Mouse (Mus musculus): ENCODE measurements around the gene Chmp2b. TPM values are rescaled to one million over a fixed set of nuclear protein-coding genes. Genes with fewer than 3 reads are reported as not detected.

Chmp2b gene
- polyA plus RNA-seq, 1 experiment from 2014 or later: 57.2 TPM

DNA sequence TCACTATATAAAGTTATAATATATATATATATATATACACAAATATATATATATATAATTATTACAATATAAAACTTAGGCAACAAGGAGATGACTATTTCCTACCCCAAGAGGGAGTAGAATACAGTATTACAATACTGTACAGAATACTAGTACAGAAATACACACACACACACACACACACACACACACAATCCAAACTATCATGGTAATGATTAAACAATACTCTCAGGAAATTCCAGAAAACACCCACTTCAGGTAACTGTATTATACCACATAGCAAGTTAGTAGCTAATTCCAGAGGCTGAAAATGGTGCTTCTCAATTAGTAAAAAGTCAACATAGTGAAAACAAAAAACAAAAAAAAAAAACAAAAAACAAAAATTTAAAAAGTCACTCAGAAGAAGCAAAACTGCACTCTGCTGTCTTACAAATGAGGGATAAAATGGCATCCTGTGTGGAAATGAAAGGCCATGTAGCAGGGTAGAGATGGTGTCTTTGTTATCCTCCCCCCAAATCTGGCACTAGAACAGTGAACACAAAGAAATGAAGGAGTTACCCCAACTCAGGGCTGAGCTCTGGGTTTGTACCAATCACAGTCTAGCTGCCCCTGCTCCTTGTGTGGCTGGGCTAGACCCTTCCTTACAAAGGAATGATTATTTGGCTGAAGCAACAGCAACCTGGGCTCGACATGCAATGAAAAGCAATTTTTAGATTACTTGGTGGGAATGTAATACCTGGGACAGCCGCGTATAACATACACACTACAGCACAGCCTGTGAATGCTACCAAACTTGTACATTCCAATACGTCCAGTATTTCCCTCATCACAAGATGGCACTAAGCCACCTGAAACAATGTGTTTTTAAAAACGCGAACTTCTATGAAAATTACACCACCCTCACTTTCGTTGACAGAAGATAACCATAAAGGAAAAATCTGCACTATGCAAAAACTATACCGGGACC, 1.2 kb downstream of the Chmp2b start:
- Histone ChIP-seq H3K9me3 (no peaks in the 10 kb centered on the region), H3K27me3 (replicated peaks) (no peaks in the 10 kb centered on the region), H3K27ac (replicated peaks) (peak overlapping the region; percentile 59; the same call in 1 of the 2 replicates), H3K36me3 (peaks cover 7% of the 10 kb centered on the region), H3K4me1 (peaks cover 25% of the 10 kb centered on the region), H3K4me2 (peak overlapping the region; percentile 88), H3K4me3 (peak overlapping the region; percentile 99), H3K9ac (peak overlapping the region; percentile 97)
- ATAC-seq (ENCODE audit: extremely low read depth, insufficient number of reproducible peaks, low FRiP score, low TSS enrichment): no peak
- 10% methylated on average over 8 of the region's 8 CpGs for WGBS

DNA sequence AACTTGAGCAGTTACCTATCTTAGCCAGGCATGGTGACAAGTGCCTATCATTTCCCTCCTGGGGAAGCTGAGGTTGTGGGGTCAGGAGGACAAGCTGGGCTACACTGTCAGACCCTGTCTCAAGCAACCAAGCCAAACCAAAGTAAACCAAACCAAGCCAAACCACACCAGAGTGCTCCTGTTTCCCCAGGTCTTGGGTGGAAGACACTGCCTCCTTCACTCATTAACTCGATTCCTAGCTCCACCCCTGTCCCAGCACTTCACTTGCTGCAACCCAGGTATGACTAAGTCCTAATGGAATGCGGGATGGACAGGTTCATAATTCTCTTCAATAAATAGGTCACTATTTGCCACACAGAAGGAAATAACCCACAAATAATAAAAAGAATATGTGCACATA, 2.9 kb downstream of the Chmp2b start:
- no peak for ATAC-seq (ENCODE audit: extremely low read depth, insufficient number of reproducible peaks, low FRiP score, low TSS enrichment)
- no peak overlapping the region for H3K4me2 ChIP-seq
- peaks cover 7% of the 10 kb centered on the region for H3K36me3 ChIP-seq
- no peak overlapping the region for H3K27ac ChIP-seq (replicated peaks)
- H3K9ac ChIP-seq: no peak overlapping the region
- H3K27me3 ChIP-seq (replicated peaks): no peaks in the 10 kb centered on the region
- 70% methylated on average over 2 of the region's 2 CpGs for WGBS
- H3K9me3 ChIP-seq: no peaks in the 10 kb centered on the region
- no peak overlapping the region for H3K4me3 ChIP-seq
- H3K4me1 ChIP-seq: peaks cover 25% of the 10 kb centered on the region

DNA sequence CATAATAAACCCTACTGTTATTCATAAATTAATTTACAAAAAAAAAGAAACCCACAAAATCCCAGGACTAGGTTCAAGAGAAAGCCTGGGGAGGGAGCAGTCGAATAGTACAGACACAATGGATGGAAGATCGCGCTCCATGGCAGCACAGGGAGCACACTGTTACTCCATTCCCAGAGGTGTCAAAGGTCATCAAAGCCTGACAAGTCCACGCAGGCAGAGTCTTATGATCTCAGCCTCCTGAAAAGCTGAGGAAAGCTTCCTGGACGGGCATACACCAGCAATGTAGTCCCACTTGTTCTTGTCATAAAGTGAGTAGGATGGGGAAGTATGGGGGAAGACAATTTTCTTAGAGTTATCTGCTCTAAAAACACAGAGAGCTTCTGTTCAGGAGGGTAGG, 5.2 kb downstream of the Chmp2b start:
- Histone ChIP-seq H3K4me2 (no peak overlapping the region), H3K36me3 (peaks cover 7% of the 10 kb centered on the region), H3K9me3 (no peaks in the 10 kb centered on the region), H3K4me3 (no peak overlapping the region), H3K9ac (no peak overlapping the region), H3K27me3 (replicated peaks) (no peaks in the 10 kb centered on the region), H3K4me1 (peaks cover 21% of the 10 kb centered on the region), H3K27ac (replicated peaks) (no peak overlapping the region)
- no peak for ATAC-seq (ENCODE audit: extremely low read depth, insufficient number of reproducible peaks, low FRiP score, low TSS enrichment)
- WGBS: 67% methylated on average over 5 of the region's 5 CpGs

DNA sequence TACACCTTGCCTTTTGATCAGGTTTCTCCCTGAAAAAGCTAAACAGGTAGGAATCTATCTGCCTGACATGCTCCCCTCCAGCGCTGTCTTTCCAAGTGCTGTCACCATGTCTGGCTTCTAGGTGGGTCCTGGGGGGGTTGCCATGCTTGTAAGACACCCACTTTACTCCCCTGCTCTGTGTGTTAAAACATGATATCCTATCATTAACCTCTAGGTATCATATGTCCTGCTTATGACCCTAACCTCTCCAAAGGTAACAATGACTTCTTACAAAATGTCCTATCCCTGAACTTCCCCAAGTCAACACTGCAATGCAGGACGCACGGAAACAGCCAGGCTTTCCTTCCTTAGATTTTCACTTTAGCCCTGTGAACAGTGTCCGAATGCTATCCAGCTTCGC, 8.3 kb downstream of the Chmp2b start:
- 74% methylated on average over 5 of the region's 5 CpGs for WGBS
- H3K4me2 ChIP-seq: no peak overlapping the region
- H3K9me3 ChIP-seq: no peaks in the 10 kb centered on the region
- H3K27ac ChIP-seq (replicated peaks): no peak overlapping the region
- H3K27me3 ChIP-seq (replicated peaks): no peaks in the 10 kb centered on the region
- no peak for ATAC-seq (ENCODE audit: extremely low read depth, insufficient number of reproducible peaks, low FRiP score, low TSS enrichment)
- peaks cover 15% of the 10 kb centered on the region for H3K36me3 ChIP-seq
- H3K9ac ChIP-seq: no peak overlapping the region
- 0 out of 2 replicates have a peak, but pooled peaks cover under 1% of the 10 kb centered on the region for H3K4me1 ChIP-seq
- H3K4me3 ChIP-seq: no peak overlapping the region

DNA sequence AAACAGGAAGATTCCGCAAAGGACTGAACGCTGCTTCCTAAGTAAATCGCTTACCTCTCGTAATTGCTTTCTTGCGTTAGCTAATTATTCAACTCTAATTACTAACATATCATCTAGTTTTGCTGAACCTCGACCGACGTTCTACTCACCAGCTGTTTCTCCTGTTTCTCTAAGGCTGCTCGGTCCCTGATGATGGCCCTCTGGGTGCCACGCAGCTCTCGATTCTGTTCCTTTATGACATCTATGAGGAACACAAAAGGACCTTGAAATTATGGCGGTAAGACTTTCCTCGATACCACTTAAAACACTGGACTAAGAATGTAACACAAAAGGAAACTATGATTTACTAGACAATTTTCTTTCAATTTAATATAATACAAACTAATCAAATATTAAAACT, 11.7 kb downstream of the Chmp2b start:
- Histone ChIP-seq H3K27me3 (replicated peaks) (no peaks in the 10 kb centered on the region), H3K4me1 (no peaks in the 10 kb centered on the region), H3K36me3 (peaks cover 16% of the 10 kb centered on the region), H3K4me2 (no peak overlapping the region), H3K9me3 (no peaks in the 10 kb centered on the region), H3K27ac (replicated peaks) (no peak overlapping the region), H3K9ac (no peak overlapping the region), H3K4me3 (no peak overlapping the region)
- ATAC-seq (ENCODE audit: extremely low read depth, insufficient number of reproducible peaks, low FRiP score, low TSS enrichment): no peak
- 91% methylated on average over 13 of the region's 13 CpGs for WGBS

DNA sequence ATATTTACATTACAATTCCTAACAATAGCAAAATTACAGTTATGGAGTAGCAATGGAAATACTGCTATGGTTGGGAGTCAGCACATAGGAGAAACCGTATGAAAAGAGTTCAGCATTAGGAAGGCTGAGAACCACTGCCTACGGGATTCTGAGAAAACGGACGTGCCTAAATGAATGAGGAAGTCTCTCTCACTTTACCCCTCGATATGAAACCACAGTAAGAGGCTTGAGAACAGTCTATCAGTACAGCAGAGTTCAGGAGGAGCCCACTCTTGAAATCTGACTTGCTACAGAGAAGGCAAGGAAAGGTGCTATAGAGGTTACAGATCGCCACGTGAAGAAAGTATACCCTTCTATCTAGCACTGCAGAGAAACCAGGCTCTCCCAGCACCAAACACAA, 13.6 kb downstream of the Chmp2b start:
- Histone ChIP-seq H3K36me3 (peaks cover 33% of the 10 kb centered on the region), H3K4me1 (no peaks in the 10 kb centered on the region)
- 79% methylated on average over 7 of the region's 7 CpGs for WGBS

DNA sequence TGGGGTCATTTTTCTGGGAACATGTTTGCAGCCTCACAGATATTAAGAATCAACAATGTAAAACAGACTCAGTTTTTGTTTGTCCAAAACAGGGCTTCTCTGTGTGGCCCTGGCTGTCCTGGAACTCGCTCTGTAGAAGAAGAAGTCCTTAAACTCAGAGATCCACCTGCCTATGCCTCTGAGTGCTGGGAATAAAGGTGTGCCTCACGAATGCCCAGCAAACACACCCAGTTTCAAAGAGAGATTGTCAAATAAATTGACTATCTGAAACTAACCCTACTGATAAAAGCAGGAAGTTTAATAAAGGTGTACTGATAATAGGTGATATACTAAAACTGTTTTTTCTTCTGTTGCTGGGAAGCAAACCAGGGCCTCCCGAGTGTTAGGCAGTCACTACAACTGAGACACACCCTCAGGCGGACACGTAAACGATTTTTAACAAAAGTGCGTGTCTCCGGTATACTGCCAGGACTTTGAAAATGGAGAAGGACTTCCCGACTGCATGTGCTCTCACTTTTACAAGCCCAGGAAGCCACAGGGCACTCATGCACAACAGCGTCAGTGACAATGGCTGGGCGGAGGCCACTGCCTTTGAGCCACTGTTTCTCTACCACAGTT, 18.7 kb downstream of the Chmp2b start:
- no peaks in the 10 kb centered on the region for H3K9me3 ChIP-seq
- H3K27ac ChIP-seq (replicated peaks): no peak overlapping the region
- WGBS: 84% methylated on average over 11 of the region's 11 CpGs
- H3K9ac ChIP-seq: no peak overlapping the region
- no peak for ATAC-seq (ENCODE audit: extremely low read depth, insufficient number of reproducible peaks, low FRiP score, low TSS enrichment)
- no peak overlapping the region for H3K4me3 ChIP-seq
- no peaks in the 10 kb centered on the region for H3K4me1 ChIP-seq
- no peak overlapping the region for H3K4me2 ChIP-seq
- H3K27me3 ChIP-seq (replicated peaks): no peaks in the 10 kb centered on the region
- peaks cover 62% of the 10 kb centered on the region for H3K36me3 ChIP-seq

More for the DNA sequence above, 13.6 kb downstream of the Chmp2b start:
- H3K27me3 ChIP-seq (replicated peaks): no peaks in the 10 kb centered on the region
- H3K27ac ChIP-seq (replicated peaks): no peak overlapping the region
- H3K9me3 ChIP-seq: no peaks in the 10 kb centered on the region
- no peak for ATAC-seq (ENCODE audit: extremely low read depth, insufficient number of reproducible peaks, low FRiP score, low TSS enrichment)
- no peak overlapping the region for H3K9ac ChIP-seq
- H3K4me2 ChIP-seq: no peak overlapping the region
- no peak overlapping the region for H3K4me3 ChIP-seq

DNA sequence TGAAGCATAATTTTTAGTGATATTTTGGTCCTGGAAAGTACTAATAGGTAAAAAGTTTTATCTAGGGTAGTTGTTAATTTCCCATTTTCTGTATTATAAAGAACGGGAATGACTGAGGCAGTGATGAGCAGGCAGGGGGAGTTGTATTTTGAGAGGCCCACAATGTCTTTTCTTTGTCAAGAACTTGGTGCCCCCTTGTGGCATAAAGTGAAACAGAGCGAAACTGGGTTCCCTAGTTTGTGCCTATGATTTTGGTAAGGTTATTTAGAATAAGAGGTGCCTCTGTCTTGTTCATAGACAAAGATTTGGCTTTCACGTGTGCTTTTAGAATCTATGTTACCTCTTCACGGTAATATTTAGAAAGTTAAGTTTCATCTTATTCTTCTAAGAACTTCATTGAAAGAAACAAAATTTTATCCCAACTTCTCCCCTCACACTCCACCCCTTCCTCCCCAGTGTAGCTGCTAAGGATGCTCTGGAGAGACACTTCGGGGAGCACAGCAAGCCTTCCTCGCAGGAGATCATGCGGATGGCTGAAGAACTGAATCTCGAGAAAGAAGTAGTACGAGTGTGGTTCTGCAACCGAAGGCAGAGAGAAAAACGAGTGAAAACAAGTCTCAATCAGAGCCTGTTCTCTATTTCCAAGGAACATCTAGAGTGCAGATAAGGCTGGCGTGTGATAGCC, 29.1 kb downstream of the Chmp2b start:
- Histone ChIP-seq H3K9ac (0 out of 2 replicates have a peak overlapping the region, but pooled peaks have one; percentile 33), H3K27ac (replicated peaks) (no peak overlapping the region), H3K36me3 (peaks cover 3% of the 10 kb centered on the region; the same call in 1 of the 2 replicates), H3K4me1 (peaks cover 3% of the 10 kb centered on the region; the same call in 1 of the 2 replicates), H3K4me3 (0 out of 2 replicates have a peak overlapping the region, but pooled peaks have one; percentile 0), H3K9me3 (no peaks in the 10 kb centered on the region), H3K4me2 (peak overlapping the region; percentile 29), H3K27me3 (replicated peaks) (no peaks in the 10 kb centered on the region)
- 26% methylated on average over 12 of the region's 12 CpGs for WGBS
- no peak for ATAC-seq (ENCODE audit: extremely low read depth, insufficient number of reproducible peaks, low FRiP score, low TSS enrichment)

DNA sequence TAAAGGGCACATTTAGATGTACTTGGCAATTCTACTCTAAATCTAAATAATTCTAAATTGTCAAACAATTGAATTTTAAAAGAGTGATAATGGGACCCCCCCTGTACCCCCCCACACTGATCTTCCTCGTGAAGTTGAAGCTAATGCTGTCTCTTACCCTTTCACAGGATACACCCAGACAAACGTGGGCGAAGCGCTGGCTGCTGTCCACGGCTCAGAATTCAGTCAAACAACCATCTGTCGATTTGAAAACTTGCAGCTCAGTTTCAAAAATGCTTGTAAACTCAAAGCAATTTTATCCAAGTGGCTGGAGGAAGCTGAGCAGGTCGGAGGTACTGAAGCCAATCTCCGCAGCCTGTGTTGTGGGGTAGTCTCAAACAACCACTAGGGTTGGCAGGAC, 30.9 kb downstream of the Chmp2b start:
- no peak overlapping the region for H3K9ac ChIP-seq
- no peaks in the 10 kb centered on the region for H3K36me3 ChIP-seq
- H3K27me3 ChIP-seq (replicated peaks): no peaks in the 10 kb centered on the region
- WGBS: 56% methylated on average over 8 of the region's 8 CpGs
- H3K4me2 ChIP-seq: no peak overlapping the region
- ATAC-seq (ENCODE audit: extremely low read depth, insufficient number of reproducible peaks, low FRiP score, low TSS enrichment): no peak
- no peak overlapping the region for H3K4me3 ChIP-seq
- no peaks in the 10 kb centered on the region for H3K9me3 ChIP-seq
- no peak overlapping the region for H3K27ac ChIP-seq (replicated peaks)
- H3K4me1 ChIP-seq: peaks cover 3% of the 10 kb centered on the region; the same call in 1 of the 2 replicates

DNA sequence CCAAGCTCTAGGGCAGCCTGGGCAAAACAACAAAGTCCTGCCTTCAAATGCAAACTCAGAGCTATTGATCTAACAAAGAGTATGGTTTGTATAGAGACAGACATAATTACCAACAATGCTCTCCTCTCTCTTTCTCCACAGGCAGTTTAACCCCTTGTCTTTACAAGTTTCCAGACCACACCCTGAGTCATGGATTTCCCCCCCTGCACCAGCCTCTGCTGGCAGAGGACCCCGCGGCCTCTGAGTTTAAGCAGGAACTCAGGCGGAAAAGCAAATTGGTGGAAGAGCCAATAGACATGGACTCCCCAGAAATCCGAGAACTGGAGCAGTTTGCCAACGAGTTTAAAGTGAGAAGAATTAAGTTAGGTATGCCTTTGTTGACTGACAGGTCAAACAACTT, 32.9 kb downstream of the Chmp2b start:
- Histone ChIP-seq H3K27me3 (replicated peaks) (no peaks in the 10 kb centered on the region), H3K4me1 (peaks cover 3% of the 10 kb centered on the region; the same call in 1 of the 2 replicates), H3K9ac (no peak overlapping the region), H3K27ac (replicated peaks) (no peak overlapping the region), H3K36me3 (no peaks in the 10 kb centered on the region), H3K4me3 (no peak overlapping the region), H3K9me3 (no peaks in the 10 kb centered on the region), H3K4me2 (no peak overlapping the region)
- 35% methylated on average over 5 of the region's 5 CpGs for WGBS
- ATAC-seq (ENCODE audit: extremely low read depth, insufficient number of reproducible peaks, low FRiP score, low TSS enrichment): no peak

DNA sequence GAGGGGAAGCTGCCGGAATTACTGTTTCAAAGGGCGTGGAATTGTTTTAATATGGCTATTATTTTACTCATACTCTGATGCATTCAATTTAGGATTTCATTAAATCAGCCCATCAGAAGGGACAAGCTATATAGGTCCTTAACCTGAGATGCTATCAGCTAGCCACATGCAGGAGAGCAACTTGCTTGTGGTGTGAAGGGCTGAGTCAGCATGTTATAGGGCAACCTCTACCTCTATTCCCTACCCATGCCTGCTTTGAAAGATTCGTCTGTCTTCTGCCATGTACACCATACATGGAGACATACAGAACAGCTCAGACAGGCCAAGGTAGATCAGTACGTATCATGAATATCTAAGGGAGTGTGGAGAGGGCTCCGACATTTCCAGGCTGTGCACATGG, 35.8 kb downstream of the Chmp2b start:
- Histone ChIP-seq H3K9me3 (no peaks in the 10 kb centered on the region), H3K4me3 (no peak overlapping the region), H3K27ac (replicated peaks) (no peak overlapping the region), H3K4me1 (no peaks in the 10 kb centered on the region), H3K27me3 (replicated peaks) (no peaks in the 10 kb centered on the region), H3K9ac (no peak overlapping the region), H3K36me3 (no peaks in the 10 kb centered on the region), H3K4me2 (no peak overlapping the region)
- no peak for ATAC-seq (ENCODE audit: extremely low read depth, insufficient number of reproducible peaks, low FRiP score, low TSS enrichment)
- WGBS: 75% methylated on average over 5 of the region's 5 CpGs
